28 mouse cellular contexts compared by ENCODE assay signal in the genomic region with DNA sequence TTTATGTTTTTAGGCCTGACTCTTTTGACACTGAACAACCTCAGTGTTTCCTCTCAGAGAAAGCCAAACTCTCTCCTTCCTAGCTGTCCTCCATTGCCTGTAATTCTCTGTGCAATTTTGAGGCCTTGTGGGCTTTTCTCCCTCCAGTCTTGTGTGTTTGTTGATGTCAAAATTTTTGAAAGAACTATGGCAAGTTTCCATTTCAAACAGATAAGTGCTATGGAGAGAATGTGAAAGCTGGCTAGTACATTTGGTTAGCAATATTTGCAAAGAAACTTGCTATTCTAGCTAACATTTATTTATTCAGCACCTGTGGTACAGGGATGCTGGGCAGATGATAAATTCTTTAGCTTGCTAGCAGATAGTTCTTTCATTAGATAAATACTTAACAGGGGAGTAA. TPM values are rescaled to one million over a fixed set of nuclear protein-coding genes. Genes with fewer than 3 reads are reported as not detected.
DNase-seq lines count a peak whose midpoint lies in the region; ATAC-seq and TF ChIP-seq lines count a peak whose summit lies in the region.
"Had no signal": no experiment of that assay in that cellular context is flagged by ENCODE, and none has a peak within 500 bp of the region (broad histone marks: within the 10 kb centered on the region; RNA-seq: fewer than 3 reads in every experiment).

No protein-coding gene starts in this region.

- H3K27me3 ChIP-seq in kidney, embryonic 16.5 days (ENCODE audit: insufficient read depth, low read length) = no peaks in the 10 kb centered on the region
- H3K27me3 ChIP-seq in liver, adult 2 months (ENCODE audit: control insufficient read depth, insufficient read depth, low read length) = no peaks in the 10 kb centered on the region
- no peaks in the 10 kb centered on the region for H3K27me3 ChIP-seq in liver, embryonic 12.5 days (replicated peaks)
- H3K27me3 ChIP-seq: embryonic facial prominence, embryonic 13.5 days; embryonic facial prominence, embryonic 15.5 days; forebrain, embryonic 12.5 days had no signal

- DNase-seq in kidney, adult 8-10 months = no peak
- DNase-seq in liver, adult 2 months (ENCODE audit: extremely low read depth, low read depth, low spot score) = peak; percentile 95
- DNase-seq: adrenal gland, adult 2 months; adrenal gland, postnatal 10 days; adrenal gland, postnatal 25 days; cerebellum, adult 11 months; cerebellum, adult 18-20 months; cerebellum, adult 8-10 months; cerebellum, adult 9-11 months; cerebellum, postnatal 14 days; cerebellum, postnatal 36 days; embryo, embryonic 11 days had no signal

- no peak for ATAC-seq in kidney, embryonic 16.5 days (ENCODE audit: low FRiP score, low TSS enrichment)
- ATAC-seq in liver, embryonic 12.5 days = no peak
- ATAC-seq: forebrain, embryonic 14.5 days; forebrain, embryonic 16.5 days had no signal

- no peak overlapping the region for H3K9ac ChIP-seq in kidney, embryonic 16.5 days (replicated peaks; ENCODE audit: low read length)
- H3K9ac ChIP-seq in liver, adult 2 months (ENCODE audit: low read depth, low read length) = peak overlapping the region; percentile 70; the same call in 1 of the 2 replicates
- H3K9ac ChIP-seq in liver, embryonic 12.5 days = no peak overlapping the region
- H3K9ac ChIP-seq: embryonic facial prominence, embryonic 13.5 days; embryonic facial prominence, embryonic 15.5 days; forebrain, embryonic 12.5 days had no signal

- no peak for TF ChIP-seq CTCF in liver, adult 2 months (IDR thresholded peaks at IDR 0.05; ENCODE audit: low read depth, low read length)

- H3K4me1 ChIP-seq in kidney, embryonic 16.5 days (ENCODE audit: insufficient read depth, low read length) = no peaks in the 10 kb centered on the region
- H3K4me1 ChIP-seq in liver, adult 2 months (ENCODE audit: control insufficient read depth, insufficient read depth, low read length) = peaks cover 15% of the 10 kb centered on the region; the same call in 1 of the 2 replicates
- no peaks in the 10 kb centered on the region for H3K4me1 ChIP-seq in liver, embryonic 12.5 days
- H3K4me1 ChIP-seq: embryonic facial prominence, embryonic 13.5 days; embryonic facial prominence, embryonic 15.5 days; forebrain, embryonic 10.5 days; forebrain, embryonic 12.5 days had no signal

- TF ChIP-seq POLR2A in liver, adult 2 months (IDR thresholded peaks at IDR 0.05; ENCODE audit: extremely low read depth, insufficient read depth, low read length) = no peak

- no peaks in the 10 kb centered on the region for H3K9me3 ChIP-seq in kidney, embryonic 16.5 days (ENCODE audit: low read length)
- H3K9me3 ChIP-seq in liver, embryonic 12.5 days (replicated peaks) = no peaks in the 10 kb centered on the region
- H3K9me3 ChIP-seq: embryonic facial prominence, embryonic 13.5 days; embryonic facial prominence, embryonic 15.5 days; forebrain, embryonic 10.5 days; forebrain, embryonic 12.5 days had no signal

- no peak overlapping the region for H3K4me2 ChIP-seq in kidney, embryonic 16.5 days (replicated peaks; ENCODE audit: low read depth, low read length)
- H3K4me2 ChIP-seq in liver, embryonic 12.5 days = no peak overlapping the region
- H3K4me2 ChIP-seq: embryonic facial prominence, embryonic 13.5 days; embryonic facial prominence, embryonic 15.5 days; forebrain, embryonic 12.5 days had no signal

- peak overlapping the region; percentile 29 for H3K4me3 ChIP-seq in kidney, embryonic 16.5 days (ENCODE audit: low read length)
- H3K4me3 ChIP-seq in liver, adult 2 months (ENCODE audit: insufficient read depth, low read depth, low read length) = peak overlapping the region; percentile 67
- no peak overlapping the region for H3K4me3 ChIP-seq in liver, embryonic 12.5 days
- H3K4me3 ChIP-seq: embryonic facial prominence, embryonic 13.5 days; embryonic facial prominence, embryonic 15.5 days; erythroblast, embryonic 14.5 days; forebrain, embryonic 10.5 days; forebrain, embryonic 12.5 days had no signal

- no peaks in the 10 kb centered on the region for H3K36me3 ChIP-seq in kidney, embryonic 16.5 days (ENCODE audit: insufficient read depth, low read length)
- H3K36me3 ChIP-seq in liver, adult 2 months (ENCODE audit: control insufficient read depth, insufficient read depth, low read length) = peaks cover 3% of the 10 kb centered on the region; the same call in 1 of the 2 replicates
- no peaks in the 10 kb centered on the region for H3K36me3 ChIP-seq in liver, embryonic 12.5 days
- H3K36me3 ChIP-seq: embryonic facial prominence, embryonic 13.5 days; embryonic facial prominence, embryonic 15.5 days; forebrain, embryonic 10.5 days; forebrain, embryonic 12.5 days had no signal

- H3K79me2 ChIP-seq in liver, adult 2 months (ENCODE audit: control insufficient read depth, insufficient read depth, low read length) = no peaks in the 10 kb centered on the region; the same call in 1 of the 2 replicates

- H3K27ac ChIP-seq in kidney, embryonic 16.5 days (ENCODE audit: low read length) = no peak overlapping the region
- H3K27ac ChIP-seq in liver, adult 2 months (replicated peaks; ENCODE audit: insufficient read depth, low read depth, low read length) = peak overlapping the region; percentile 80
- H3K27ac ChIP-seq in liver, embryonic 12.5 days = no peak overlapping the region
- H3K27ac ChIP-seq: embryonic facial prominence, embryonic 13.5 days; embryonic facial prominence, embryonic 15.5 days; forebrain, embryonic 10.5 days; forebrain, embryonic 12.5 days had no signal

RNA-seq across cellular contexts. Expression of gene Keg1, which starts 0.6 kb away (rescaled TPM):
- polyA plus RNA-seq in kidney, embryonic 16.5 days (2015; fragmentation: Nextera tagmentation; extraction: Ambion mirVana) = 87.0 and 88.0 TPM in 2 replicates
- 146 and 154 TPM in 2 replicates for total RNA-seq in liver, adult 2 months (2014; rRNA removed)
- 67.6 and 93.4 TPM in 2 replicates for polyA plus RNA-seq in liver, adult 2 months (2012; rRNA removed)
- 0.38 and 0.44 TPM in 2 replicates for polyA plus RNA-seq in liver, embryonic 12.5 days (2016; fragmentation: Nextera tagmentation; extraction: Ambion mirVana)
- total RNA-seq: adrenal gland, postnatal 25 days; common myeloid progenitor, adult 5-6 weeks; ES-E14; MEL had no signal
- polyA plus RNA-seq: adrenal gland, adult 2 months; brain, embryonic 14.5 days; C2C12; embryonic facial prominence, embryonic 11.5 days; embryonic facial prominence, embryonic 13.5 days; embryonic facial prominence, embryonic 15.5 days; erythroblast, embryonic 14.5 days; forebrain, embryonic 10.5 days; forebrain, embryonic 12.5 days; forebrain, embryonic 14.5 days; forebrain, embryonic 16.5 days had no signal

RNA-seq across cellular contexts. Expression of gene Olfr1443, which starts 18.3 kb away (rescaled TPM):
- not detected in 2 replicates for polyA plus RNA-seq in kidney, embryonic 16.5 days (2015; fragmentation: Nextera tagmentation; extraction: Ambion mirVana)
- total RNA-seq in liver, adult 2 months (2014; rRNA removed) = 0.09 TPM in 1 of 2 replicates, not detected in the other
- polyA plus RNA-seq in liver, adult 2 months (2012; rRNA removed) = 0.05 TPM in 1 of 2 replicates, not detected in the other
- polyA plus RNA-seq in liver, embryonic 12.5 days (2016; fragmentation: Nextera tagmentation; extraction: Ambion mirVana) = not detected in 2 replicates
- total RNA-seq: adrenal gland, adult 2 months; adrenal gland, postnatal 10 days; adrenal gland, postnatal 25 days; adrenal gland, postnatal 4 days; common myeloid progenitor, adult 5-6 weeks; ES-E14; MEL had no signal
- polyA plus RNA-seq: adrenal gland, adult 2 months; brain, embryonic 14.5 days; C2C12; embryonic facial prominence, embryonic 11.5 days; embryonic facial prominence, embryonic 13.5 days; embryonic facial prominence, embryonic 15.5 days; erythroblast, embryonic 14.5 days; forebrain, embryonic 10.5 days; forebrain, embryonic 12.5 days; forebrain, embryonic 14.5 days; forebrain, embryonic 16.5 days had no signal

RNA-seq across cellular contexts. Expression of gene Olfr1442, which starts 26.0 kb away (rescaled TPM):
- 0.10 and 0.20 TPM in 2 replicates for polyA plus RNA-seq in kidney, embryonic 16.5 days (2015; fragmentation: Nextera tagmentation; extraction: Ambion mirVana)
- 0.28 and 0.40 TPM in 2 replicates for total RNA-seq in liver, adult 2 months (2014; rRNA removed)
- polyA plus RNA-seq in liver, adult 2 months (2012; rRNA removed) = 0.14 TPM in 1 of 2 replicates, not detected in the other
- polyA plus RNA-seq in liver, embryonic 12.5 days (2016; fragmentation: Nextera tagmentation; extraction: Ambion mirVana) = not detected in 2 replicates
- total RNA-seq: adrenal gland, adult 2 months; adrenal gland, postnatal 10 days; adrenal gland, postnatal 25 days; adrenal gland, postnatal 4 days; common myeloid progenitor, adult 5-6 weeks; ES-E14; MEL had no signal
- polyA plus RNA-seq: adrenal gland, adult 2 months; brain, embryonic 14.5 days; C2C12; embryonic facial prominence, embryonic 11.5 days; embryonic facial prominence, embryonic 13.5 days; embryonic facial prominence, embryonic 15.5 days; erythroblast, embryonic 14.5 days; forebrain, embryonic 10.5 days; forebrain, embryonic 12.5 days; forebrain, embryonic 14.5 days; forebrain, embryonic 16.5 days had no signal

Comparison
In these comparisons a context has a peak if more than half of its experiments do, and no peak if none do; other contexts are left out.
1. RNA of gene Keg1, which starts 0.6 kb away (polyA plus RNA-seq): 67.6 to 93.4 TPM in liver, adult 2 months and 87.0 to 88.0 TPM in kidney, embryonic 16.5 days; 0.38 to 0.44 TPM in liver, embryonic 12.5 days; every median in the first group is over 10 times any median in the second.